Mouse (Mus musculus): ENCODE data around the gene Tmem88.

Tmem88 gene

DNA sequence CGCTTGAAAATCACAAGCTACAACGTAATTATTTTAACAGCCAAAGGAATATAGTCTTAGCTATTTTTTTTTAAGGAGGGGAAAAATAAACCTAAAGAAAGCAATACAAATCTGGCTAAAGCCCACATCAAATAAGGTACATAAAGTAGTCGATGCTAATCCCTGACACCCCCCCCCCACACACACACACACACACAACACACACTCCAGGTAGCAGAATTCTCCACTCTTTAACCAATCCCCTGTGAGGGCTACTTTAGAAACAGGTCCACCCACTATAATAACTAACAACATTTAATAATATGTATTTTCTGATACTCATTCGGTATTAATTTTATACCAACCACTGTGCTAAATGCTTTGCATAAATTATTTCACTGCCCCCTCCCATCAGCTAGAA lies 18.5 kb upstream of the Tmem88 start:
- DNase-seq (ENCODE audit: low read depth): no peak

DNA sequence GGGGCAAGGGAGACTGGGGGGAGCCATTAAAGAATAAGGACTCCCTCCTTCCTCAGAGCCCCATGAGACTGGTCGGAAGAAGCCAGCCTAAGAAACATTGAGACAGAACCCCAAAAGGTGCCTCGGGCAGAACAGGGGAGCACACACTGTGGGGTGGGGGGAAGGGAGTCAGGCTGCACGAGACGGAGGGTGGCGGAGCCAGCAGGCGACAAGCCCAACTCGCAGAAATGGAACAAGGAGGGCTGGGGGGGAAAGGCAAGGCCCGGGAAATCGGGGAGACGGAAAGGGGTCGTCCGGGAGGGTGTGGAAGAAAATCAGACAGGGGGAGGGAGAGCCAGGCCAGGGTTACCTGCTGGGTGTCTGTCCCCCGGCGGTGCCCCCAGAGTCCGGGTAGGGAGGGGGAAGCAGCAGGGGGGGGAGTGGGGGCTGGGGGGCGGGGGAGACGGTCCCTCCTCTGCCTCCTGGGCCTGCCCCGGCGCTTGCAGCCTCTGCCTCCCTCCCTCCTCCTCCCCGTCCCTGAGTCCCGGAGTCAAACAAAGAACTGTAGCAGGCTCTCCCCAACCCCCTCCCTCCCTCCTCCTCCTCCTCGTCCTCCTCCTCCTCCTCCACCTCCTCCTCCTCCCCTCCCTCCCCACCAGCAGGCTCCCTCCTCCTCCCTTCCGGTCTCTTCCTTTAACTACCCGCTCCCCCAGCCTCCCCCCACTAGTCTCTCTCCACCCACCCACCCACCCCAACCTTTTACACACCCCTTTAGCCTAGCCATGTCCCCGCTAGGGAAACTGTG lies 17.8 kb upstream of the Tmem88 start:
- peak; percentile 58 for DNase-seq (ENCODE audit: low read depth)

DNA sequence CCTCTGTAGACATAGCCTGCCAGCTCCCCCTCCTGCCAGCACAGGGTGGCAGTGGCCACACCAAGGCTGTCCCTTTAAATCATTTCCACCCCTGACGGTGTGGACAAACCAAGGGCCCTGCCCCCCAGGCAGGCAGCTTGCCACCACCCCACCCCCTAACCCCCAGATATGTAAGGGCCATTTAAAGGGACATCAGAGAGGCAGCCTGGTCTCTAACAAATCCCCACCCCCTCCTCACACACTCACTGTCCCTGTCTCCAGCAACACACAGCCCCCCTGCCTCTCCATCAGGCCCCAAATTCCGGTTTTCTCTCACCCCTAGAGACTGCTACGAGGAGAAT lies 17.3 kb upstream of the Tmem88 start:
- no peak for DNase-seq (ENCODE audit: low read depth)

DNA sequence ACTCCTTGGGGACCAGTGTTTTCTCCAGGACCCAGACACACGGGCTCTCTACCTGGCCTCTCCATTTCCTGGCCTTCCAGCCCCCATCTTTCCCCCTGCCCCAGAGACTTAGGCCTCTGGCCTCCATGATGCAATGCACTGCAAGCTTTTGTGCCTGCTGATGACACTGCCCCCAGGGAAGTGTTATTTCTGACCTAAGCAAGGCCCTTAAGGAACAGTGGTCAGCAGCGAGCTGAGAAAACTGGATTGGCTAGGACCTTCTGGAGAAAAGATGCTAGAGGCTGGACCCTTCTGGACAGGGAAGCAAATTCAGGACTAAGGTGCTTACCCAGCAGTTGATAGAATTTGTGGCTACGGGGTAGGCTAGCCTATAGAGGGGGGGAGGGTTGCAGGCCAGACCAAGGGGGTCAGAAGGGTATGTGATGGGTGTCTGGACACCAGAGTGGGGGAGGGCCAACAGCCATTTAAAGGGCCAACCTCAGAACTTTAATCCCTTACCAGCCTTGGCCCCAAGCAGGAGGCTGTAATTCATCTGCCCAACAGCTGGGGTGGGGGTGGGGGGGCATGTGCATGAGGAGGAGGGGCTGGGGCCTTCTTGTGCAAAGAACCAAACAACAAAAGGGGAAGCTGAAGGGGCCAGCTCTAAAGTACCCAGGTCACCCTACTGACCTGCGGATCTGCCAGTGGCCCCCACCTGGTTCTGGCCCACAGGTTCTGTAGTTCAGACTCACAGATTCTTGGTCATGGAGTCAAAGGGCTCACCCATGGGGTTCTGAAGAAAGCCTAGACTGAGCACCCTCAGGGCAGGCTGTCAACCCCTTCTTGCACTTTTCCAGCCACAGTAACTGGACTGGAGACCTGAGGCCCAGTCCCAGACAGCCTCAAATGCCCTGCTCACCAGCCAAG lies 16.6 kb upstream of the Tmem88 start:
- no peak for DNase-seq (ENCODE audit: low read depth)

DNA sequence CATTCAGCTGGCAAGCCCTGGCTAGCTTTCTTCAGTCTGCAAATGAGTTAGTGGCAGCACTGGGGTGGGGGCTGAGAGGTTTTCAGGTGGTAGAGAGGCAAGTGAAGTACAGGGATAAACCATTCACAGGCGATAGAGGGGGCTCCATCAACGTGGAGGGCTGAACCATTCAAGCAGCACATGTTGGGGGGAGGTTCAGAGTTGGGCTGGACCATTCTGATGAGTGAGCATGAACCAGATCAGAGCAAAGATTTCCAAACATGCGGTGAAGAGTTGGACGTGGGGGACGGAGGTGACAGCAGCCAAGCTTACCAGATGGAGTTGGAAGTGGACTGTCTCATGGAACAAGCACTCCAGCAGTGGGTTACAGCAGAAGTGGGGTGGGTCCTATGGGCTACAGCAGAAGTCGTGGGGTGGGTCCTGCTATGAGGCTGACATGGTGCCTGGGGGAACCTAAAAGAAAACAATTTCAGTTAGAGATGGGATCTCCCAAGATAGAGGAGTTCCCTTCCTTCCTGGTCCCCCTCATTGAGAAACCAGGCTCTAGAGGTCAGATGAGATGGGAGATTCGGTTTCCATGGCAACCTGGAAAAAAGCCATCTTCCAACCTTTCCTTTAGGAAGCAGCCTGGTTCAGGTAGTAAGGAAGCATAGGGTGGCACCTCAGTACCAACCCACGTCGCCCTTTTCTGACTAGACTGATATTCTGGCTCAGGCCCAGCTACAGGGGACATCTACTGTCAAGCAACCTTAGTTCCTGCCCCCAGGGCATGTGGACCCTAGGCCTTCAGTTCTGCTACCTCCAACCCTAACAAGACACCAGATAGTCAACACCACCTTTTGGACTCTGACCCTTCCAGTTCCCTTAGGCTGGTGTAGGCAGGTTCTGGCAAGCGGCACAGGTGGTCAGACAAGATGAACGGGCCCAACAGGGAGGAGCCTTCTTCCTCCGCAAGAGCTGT lies 15.5 kb upstream of the Tmem88 start, which contains the start of gene Kdm6b:
Gene Kdm6b, minus strand, starts transcription at position 455 of the 961 bp plus-strand sequence.
- DNase-seq (ENCODE audit: low read depth): no peak

DNA sequence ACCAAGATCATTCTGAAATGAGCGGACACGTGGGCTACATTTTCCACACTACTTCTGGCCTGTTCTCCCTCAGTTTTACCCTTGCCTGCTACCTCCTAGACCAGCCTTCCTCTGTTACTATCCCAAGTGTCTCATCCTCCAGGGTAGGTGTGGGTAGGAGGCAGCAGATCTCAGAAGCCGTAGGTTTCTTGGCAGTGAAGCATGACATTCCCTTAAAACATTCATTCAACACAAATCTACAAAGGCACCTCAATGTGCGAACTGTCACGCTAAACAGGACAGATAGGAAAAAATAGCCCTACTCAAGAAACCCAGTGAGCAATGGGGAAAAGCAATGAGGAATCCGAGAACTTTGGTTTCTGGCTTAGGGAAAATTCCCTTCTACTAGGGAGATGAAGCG lies 14.5 kb upstream of the Tmem88 start:
- no peak for DNase-seq (ENCODE audit: low read depth)

DNA sequence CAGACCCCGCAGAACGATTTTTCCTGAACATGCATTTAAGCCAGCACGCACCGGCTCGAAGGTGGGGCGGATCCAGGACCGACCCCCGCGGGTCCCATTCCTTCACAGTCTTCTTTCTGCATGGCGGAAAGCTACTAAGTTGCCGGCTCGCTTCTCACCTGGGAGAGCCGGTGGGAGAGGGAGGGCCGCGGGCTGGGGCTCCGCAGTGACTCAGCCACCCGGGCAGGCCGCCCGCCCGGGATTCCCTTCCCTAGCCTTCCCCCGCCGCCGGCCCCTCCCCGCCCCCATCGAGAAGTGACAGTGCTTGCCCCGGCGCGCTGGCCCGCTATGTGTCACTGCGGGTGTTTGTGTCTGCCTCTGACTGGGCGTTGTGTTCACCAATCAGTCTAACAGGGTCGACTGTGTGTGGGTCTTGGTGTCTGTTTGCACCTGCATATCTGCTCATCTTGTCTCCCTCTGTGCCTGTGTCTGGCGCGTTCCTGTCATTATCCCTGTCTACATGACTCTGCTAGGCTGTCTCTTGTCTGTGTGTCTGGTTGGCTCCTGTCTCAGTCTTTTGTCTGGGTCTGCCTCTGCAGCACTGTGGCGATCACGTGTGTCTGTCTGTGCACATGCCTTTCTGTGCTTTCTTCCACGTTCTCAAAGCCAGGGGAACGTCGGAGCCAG lies 13.6 kb upstream of the Tmem88 start:
- peak; percentile 79 for DNase-seq (ENCODE audit: low read depth)

DNA sequence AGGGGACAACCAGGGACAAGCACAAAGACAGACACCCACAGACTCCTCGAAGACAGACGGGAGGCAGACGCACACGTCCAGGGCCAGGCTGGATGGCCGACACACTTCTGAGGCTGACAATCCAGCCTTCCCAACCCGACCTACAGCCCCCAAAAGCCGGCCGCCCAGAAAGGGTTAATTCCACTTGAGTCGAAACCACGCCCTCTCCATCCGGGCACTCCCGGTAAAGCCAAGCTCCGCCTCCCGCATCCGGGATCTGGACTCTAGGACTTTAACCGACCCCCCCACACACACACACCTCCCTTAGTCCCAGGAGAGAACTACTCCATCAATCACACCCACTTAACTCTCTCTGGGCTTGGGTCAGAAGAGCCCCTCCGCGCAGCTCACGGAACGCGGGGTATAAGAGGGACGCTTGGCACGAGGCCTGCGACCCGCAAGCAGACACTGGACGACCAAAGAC lies 13.1 kb upstream of the Tmem88 start:
- peak; percentile 84 for DNase-seq (ENCODE audit: low read depth)

DNA sequence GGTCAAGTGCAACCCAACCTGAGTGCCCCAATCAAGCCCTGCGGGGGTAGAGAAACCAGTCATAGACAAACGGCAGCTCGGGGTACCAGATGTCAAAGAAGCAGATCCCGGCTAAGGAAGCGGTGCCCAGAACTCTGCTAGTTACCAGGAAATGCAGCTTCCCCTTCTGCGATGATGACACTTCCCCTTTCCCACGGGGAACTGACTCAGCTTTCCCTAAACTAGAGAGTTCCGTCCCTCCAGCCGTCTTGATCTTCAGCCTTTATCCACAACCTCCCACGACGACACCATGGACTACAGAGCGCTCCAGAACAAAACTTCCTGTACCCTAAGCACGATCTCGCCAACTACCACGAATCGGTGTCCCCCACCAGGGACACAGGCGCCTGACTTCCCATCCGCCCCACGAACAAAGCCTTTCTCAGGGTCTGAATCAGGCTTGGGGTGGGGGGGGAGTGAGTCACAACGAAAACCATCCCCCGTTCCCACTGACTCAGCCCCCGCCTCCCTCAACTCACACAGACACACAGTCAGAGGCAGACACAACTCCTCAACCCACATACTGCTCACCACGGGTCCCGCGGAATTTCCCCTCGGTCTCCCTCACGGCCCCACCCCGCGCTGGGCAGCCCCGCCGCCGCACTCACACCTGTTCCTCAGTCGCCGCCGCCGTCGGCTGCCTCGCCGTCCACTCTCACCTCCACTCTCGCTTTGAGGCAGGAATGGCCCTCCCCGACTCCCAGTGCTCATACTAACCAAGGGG lies 12.5 kb upstream of the Tmem88 start:
- DNase-seq (ENCODE audit: low read depth): peak; percentile 91

DNA sequence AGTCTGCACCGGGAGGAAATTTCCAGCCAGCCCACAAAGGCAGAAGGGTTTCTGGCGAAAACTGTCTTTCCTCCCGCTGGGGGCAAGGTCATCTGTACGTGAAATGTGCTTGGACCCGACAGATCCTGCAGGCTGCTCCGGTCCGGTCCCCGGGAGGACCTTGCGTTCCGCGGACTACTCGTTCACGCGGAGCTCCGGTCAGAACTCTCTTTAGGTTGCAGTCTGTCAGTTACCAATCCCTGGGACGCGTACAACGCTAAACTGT lies 11.9 kb upstream of the Tmem88 start:
- no peak for DNase-seq (ENCODE audit: low read depth)

DNA sequence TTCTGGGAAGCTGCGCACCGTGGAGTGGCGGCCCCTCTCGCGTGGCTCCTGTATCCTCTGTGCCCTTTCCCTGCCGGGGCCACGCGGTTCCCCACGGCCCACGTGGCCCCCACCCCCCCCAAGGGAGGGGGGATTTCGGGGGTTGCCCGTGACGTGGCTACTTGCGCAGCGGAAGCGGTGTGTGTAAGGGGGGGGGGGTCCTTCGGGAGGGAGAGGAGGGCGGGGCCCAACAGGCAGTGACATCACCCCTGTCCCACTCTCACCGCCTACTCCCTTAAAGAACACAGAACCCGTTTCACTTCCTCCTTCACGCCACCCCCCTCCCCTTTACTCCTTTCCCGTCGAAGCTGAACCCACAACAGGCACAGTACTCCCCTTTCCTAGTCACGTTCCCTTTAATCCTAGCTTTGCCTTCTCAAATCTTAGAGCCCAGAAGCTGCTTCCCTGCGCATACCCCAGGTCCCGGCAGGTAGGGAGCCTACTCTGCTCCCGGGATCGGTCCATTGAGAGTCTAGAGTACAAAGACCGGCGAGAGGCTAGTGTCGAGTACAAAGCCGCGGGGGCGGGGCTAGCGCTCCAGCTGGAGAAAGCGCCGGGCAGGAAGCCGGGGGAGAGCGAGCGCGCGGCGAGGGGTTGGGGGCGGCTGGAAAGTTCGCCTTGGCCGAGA lies 11.5 kb upstream of the Tmem88 start:
- DNase-seq (ENCODE audit: low read depth): peak; percentile 96

DNA sequence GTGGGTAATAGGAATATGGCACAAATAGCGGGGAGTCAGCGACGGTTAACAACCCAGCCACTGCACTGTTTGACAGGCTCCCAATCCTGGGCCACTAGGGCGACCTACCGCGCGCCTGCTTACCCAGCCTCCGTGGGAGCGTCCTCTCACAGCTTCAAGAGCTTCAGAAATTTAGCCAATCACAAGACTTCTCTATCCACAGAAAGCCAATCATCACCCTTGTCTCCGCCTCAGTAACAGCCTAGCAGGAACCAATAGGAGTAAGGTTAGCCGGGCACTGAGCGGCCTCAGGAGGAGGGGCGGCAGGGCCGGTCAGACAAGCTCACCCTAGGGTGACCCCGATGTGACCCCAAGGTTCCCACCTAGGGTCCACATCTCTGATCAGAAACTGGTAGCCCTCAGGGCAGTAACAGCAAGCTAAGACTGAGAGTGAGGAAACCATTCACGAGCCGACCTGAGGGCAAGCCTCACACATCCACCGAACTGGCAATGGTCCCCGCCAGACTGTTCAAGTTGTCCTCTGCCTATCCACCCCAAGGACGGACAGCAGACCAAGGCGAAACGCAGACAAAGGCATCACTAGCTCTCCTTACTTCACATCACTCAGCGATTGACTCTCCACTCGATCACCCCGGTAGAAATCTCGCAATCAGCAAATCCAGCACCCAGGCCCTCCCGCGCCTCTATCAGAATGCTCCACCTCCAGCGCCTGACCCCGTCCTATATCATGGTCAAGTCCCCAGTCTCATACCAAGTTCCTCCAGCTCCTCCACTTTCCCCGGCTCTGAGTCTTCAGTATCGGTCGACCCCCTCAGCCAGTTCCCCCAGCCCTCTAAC lies 10.7 kb upstream of the Tmem88 start:
- peak; percentile 93 for DNase-seq (ENCODE audit: low read depth)

DNA sequence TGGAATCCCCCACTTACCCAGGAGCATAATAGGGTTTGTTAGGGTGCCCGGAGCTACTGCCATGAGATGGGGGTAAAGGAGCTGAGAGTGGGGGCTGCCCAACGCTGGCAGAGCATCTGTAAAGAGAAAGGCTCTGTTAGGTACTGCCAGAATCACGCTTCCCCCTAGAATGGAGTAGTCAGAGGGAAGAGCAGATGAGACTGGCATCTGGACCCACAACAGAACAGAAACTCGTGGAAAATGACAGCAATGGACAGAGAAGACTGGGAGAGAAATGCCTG lies 9.6 kb upstream of the Tmem88 start:
- DNase-seq (ENCODE audit: low read depth): no peak

DNA sequence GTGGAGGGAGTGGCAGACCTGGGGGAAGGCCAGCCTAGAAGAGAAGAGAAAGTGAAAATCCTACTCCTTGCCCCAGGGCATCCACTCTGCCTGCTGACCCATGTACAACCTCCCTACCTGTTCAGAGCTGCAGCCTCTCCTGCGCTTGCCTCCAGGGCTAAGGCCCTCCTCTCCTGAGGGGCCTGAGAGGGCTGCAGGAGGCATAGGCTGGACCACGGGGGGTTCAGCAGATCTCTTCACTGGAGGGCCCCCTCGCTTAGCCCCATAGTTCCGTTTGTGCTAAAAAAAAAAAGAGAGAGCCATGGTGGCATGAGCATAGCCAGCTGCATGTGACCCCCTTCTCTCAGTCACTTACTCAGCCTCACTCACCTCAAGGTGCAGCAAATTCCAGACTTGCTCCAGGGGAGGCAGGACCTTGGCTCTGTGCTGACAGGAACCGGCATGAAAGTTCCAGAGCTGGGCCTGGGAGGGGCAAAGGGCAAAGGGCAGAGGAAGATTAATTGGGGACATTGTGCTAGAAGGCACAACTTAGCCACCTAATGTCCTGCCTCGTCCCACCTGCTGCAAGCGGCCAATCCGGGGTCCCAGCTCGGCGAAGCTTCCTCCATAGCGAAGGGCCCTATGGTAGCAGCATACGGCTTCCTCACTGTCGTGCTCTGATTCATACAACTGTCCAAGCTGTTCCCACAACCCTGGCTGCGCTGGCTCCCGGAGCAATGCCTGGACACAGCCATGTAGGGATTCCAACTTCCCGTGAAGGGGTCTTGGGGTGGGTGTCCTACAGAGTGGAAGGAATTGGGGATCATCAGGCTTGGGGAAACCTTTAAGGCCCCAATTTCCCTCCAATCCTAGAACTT lies 9.1 kb upstream of the Tmem88 start:
- no peak for DNase-seq (ENCODE audit: low read depth)

DNA sequence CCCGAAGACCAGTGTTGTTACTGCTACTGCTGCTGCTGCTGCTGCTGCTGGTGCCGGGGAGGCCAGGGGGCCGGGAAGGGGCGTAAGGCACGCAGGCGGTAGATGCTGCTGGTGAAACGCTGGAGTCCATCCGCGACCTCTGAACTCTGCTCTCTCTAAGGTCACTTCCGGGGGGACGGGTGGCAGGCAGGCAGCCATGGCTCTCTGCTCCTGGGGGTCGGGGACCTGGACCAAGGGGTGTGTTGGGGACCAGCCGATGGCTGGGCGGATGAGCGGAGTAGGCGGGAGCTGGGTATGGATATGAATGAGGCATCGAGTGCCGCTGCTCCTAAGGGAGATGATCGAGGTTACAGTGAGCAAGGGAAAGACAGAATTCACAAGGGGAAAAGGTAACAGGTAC lies 8.2 kb upstream of the Tmem88 start:
- no peak for DNase-seq (ENCODE audit: low read depth)

DNA sequence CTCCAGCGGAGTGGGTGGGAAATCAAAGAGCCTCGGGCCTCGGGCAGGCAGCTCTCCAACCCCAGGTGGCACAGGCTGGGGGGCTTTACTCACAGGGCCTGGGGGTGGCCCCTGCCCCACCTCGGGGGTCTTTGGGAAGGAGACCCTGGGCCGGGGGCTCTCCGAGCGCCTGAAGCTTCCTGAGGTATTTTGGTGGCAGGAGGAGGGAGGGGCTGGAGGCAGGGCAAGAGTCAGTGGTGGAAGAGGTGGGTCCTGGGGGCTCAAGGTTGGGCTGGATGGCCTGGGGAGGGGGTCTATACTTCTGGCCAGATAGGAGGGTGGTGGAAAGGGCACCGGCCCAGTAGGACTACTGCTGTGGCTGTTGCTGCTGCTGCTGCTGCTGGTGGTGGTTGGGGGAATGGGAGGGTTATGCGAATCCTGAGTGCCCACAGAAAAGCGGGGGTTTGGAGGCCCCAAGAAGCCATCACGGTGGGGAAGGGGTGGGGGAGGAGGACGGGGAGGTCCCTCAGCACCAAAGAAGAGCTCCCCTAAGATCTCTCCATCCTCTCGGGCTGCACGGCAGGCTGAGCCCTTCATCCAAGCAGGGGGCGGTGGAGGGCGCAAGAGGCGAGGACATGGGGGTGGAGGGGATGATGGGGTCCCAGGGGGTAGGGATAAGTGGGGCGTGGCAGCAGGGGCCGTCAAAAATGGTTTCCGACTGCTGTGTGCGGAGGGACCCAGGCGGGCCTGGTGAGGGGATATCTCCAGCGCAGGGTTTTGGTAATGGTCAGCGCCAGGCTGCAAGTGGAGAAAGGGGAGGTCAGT lies 7.6 kb upstream of the Tmem88 start:
- no peak for DNase-seq (ENCODE audit: low read depth)

DNA sequence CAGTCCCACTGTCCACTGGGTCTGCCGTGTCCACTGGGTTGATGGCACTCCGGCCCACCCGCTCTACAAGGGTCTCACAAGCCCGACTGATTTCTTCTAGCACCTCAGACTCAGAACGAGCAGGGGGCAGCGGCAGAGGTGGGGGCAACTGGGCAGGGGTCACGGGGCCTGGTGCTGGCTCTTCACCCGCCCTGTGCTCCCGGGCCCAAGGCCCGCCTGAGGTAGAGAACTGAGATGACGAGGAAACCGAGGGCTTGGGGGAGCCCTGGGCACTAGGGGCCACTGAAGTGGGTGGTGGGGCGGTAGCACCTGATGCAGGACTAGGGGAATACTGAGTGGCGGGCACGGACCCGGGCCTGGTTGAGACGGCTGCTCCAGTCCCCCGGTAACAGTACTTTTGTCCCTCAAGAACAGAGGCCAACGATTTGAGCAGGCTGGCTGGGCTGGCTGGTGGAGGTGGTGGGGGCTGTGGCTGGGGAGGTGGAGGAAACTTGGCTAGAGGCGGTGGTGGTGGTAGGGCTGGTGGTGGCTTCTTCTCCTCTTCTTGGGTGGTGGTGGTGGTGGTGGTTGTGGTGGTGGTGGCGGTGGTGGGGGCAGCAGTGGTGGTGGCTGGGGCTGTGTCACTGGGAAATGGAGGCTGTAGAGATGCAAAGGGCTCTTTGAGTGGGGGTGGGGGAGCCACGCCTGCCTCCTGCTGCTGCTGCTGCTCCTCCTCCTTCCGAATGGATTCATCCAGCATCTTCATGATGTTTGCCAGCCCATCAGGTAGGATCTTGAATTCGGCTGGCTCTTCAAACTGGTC lies 6.8 kb upstream of the Tmem88 start:
- no peak for DNase-seq (ENCODE audit: low read depth)

All from naive thymus-derived CD4-positive, alpha-beta T cell, adult 2 months (primary cell).